Mouse (Mus musculus): ENCODE results near the gene Mgmt.

GRCm38 (mm10) chr7:136852721-136853120 is 41.7 kb upstream of the Mgmt start:
- TF ChIP-seq CTCF (IDR thresholded peaks at IDR 0.05; ENCODE audit: control insufficient read depth, insufficient read depth, insufficient replicate concordance, low read depth, low read length) = no peak
- TF ChIP-seq POLR2A (IDR thresholded peaks at IDR 0.05; ENCODE audit: control insufficient read depth, low read depth, low read length) = no peak

Measured in testis, adult 2 months (tissue).